Mouse (Mus musculus) mesoderm, embryonic 11.5 days (tissue): Measurements from ENCODE around the gene Mn1.

Experiments used
- DNase-seq: peaks from one replicate; pipeline ENCODE4 v3.0.0-alpha.2; 2012; ENCODE audit warnings: low read depth, low spot score

Gene Mn1

GRCm38 (mm10) chr5:111485907-111486306 lies 68.7 kb downstream of the Mn1 start:
- DNase-seq: no peak

- DNase-seq: no peak
These were observed 72.0 kb downstream of the Mn1 start for GRCm38 (mm10) chr5:111489022-111489616.

GRCm38 (mm10) chr5:111490599-111490998 lies 73.4 kb downstream of the Mn1 start:
- DNase-seq: no peak

DNA sequence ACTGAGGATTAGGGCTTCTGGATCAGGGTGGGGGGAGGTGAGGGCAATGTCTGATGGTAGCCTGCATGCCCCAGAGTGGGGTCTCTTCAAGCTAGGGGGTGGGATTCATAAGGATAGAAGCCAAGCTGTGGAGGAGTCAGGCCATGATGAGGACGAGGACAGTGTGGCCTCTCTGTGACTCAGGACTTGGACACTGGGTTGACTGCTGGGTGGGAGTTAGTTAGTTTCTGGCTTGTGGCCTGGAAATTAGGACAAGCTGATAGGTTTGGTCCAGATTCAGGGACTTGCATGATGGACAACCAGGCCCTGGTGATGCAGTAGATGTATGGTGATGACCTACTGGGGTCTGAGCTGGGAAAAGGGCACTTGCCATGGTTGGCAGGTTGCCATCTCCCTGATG lies 74.3 kb downstream of the Mn1 start:
- no peak for DNase-seq

DNA sequence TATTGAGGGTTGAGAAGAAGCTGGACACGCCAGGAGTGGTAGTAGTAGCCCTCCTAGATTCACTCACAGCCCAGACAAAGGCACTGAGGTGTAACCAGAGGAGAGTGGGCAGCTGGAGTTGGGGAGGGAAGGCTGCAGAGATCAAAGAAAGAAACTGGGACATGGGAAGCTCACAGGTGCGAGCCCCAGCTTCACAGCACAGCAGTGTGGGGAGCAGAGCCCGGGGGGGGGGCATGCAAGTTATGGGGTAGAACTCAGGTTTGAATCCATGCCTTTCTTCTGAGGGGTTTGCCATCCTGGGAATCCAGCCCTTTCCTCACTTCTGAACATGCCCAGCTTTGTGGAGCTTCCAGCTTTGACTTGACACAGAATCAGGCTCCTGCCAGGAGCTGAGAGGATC lies 82.9 kb downstream of the Mn1 start:
- no peak for DNase-seq

GRCm38 (mm10) chr5:111501691-111502441 lies 84.7 kb downstream of the Mn1 start:
- DNase-seq: peak; percentile 71

GRCm38 (mm10) chr5:111505241-111505640 lies 88.1 kb downstream of the Mn1 start:
- no peak for DNase-seq

- no peak for DNase-seq
These were observed 88.7 kb downstream of the Mn1 start for GRCm38 (mm10) chr5:111505824-111506223.

- DNase-seq: peak; percentile 74
These were observed 89.2 kb downstream of the Mn1 start for GRCm38 (mm10) chr5:111506410-111506809.
